Mouse (Mus musculus) liver, embryonic 14.5 days (tissue): ENCODE measurements around the gene Gabarap. TPM values are rescaled to one million over a fixed set of nuclear protein-coding genes. Genes with fewer than 3 reads are reported as not detected.

Experiments
- ATAC-seq: fragments of 200-750 bp; cut with Nextera tagmentation; 2 replicates; pipeline ENCODE4 v1.8.0; 2017; ENCODE audit warnings: moderate number of reproducible peaks, mild to moderate bottlenecking, moderate library complexity; ENCODE audit not compliant: insufficient read depth
- DNase-seq, 3 experiments: peaks; one replicate each; pipeline ENCODE4 v3.0.0-alpha.2; 2012 to 2013; ENCODE audit warnings: low read depth in 3 of 3, low spot score in 3 of 3
- H3K27ac ChIP-seq: fragments of 300-500 bp; sonication (generic); 2 replicates; pipeline ENCODE4 v1.5.1; 2014; ENCODE audit warnings: moderate library complexity, mild to moderate bottlenecking, control low read depth, inconsistent platforms
- H3K27me3 ChIP-seq: fragments of 300-500 bp; sonication (generic); 2 replicates; pipeline ENCODE4 v1.6.1; 2014; ENCODE audit warnings: mild to moderate bottlenecking, low read length, moderate library complexity; ENCODE audit not compliant: control insufficient read depth, insufficient read depth
- H3K36me3 ChIP-seq: fragments of 300-500 bp; sonication (generic); replicated peaks from 2 replicates; pipeline ENCODE4 v1.6.1; 2014; ENCODE audit warnings: low read depth; ENCODE audit not compliant: control insufficient read depth, insufficient read depth
- H3K4me1 ChIP-seq, 2 experiments: fragments of 200-500 bp in 1 of 2; fragments of 300-500 bp in 1 of 2; sonication (generic) in 1 of 2; replicated peaks; 2 replicates each; pipeline ENCODE4 v1.6.1; 2012 to 2014; ENCODE audit warnings: antibody characterized with exemption in 1 of 2, inconsistent platforms in 1 of 2, low read length in 1 of 2; ENCODE audit not compliant: control insufficient read depth in 2 of 2, insufficient read depth in 2 of 2
- H3K4me2 ChIP-seq: fragments of 300-500 bp; sonication (generic); 2 replicates; pipeline ENCODE4 v1.6.1; 2014; ENCODE audit warnings: low read depth, mild to moderate bottlenecking, control low read depth, moderate library complexity
- H3K4me3 ChIP-seq, 2 experiments: fragments of 200-500 bp in 1 of 2; fragments of 300-500 bp in 1 of 2; sonication (generic) in 1 of 2; 2 replicates each; pipeline ENCODE4 v1.5.1; 2012 to 2014; ENCODE audit warnings: low read depth in 2 of 2, low read length in 2 of 2, mild to moderate bottlenecking in 2 of 2, control low read depth in 1 of 2, inconsistent platforms in 1 of 2, moderate library complexity in 1 of 2; ENCODE audit not compliant: insufficient read depth in 1 of 2
- H3K9ac ChIP-seq: fragments of 300-500 bp; sonication (generic); replicated peaks from 2 replicates; pipeline ENCODE4 v1.6.1; 2014; ENCODE audit warnings: mild to moderate bottlenecking, control low read depth, moderate library complexity
- H3K9me3 ChIP-seq: fragments of 300-500 bp; sonication (generic); 2 replicates; pipeline ENCODE4 v1.6.1; 2016; ENCODE audit warnings: low read length, mixed read lengths; ENCODE audit not compliant: control insufficient read depth
- CTCF ChIP-seq: IDR thresholded peaks from 2 replicates; pipeline ENCODE4 v1.5.1; 2016; ENCODE audit warnings: antibody characterized with exemption, low read depth, control low read depth
- EP300 ChIP-seq: IDR thresholded peaks from 2 replicates; pipeline ENCODE4 v1.6.1; 2016; ENCODE audit warnings: antibody characterized with exemption, low read depth
- WGBS: fragments of 180-500 bp; shearing (Covaris S2); extraction: QIAGEN DNeasy Blood & Tissue Kit; methylation state at CpG from one replicate; pipeline ENCODE4 v1.1.7; 2014; ENCODE audit not compliant: insufficient replicate concordance; 5-methylcytosine and 5-hydroxymethylcytosine counted together
- polyA plus RNA-seq, 2 experiments: library from polyadenylated mRNA; depleted of rRNA in 1 of 2; stranded (reverse) in 1 of 2; unstranded in 1 of 2; fragments of >200 nt; fragmentation: Nextera tagmentation in 1 of 2; extraction: Ambion mirVana in 1 of 2; gene quantifications; 2 replicates each; pipeline versions ENCODE4 v1.2.1 to v1.2.3; 2012 to 2014

Gene Gabarap
- polyA plus RNA-seq, 2 experiments = 134 to 300 TPM

DNA sequence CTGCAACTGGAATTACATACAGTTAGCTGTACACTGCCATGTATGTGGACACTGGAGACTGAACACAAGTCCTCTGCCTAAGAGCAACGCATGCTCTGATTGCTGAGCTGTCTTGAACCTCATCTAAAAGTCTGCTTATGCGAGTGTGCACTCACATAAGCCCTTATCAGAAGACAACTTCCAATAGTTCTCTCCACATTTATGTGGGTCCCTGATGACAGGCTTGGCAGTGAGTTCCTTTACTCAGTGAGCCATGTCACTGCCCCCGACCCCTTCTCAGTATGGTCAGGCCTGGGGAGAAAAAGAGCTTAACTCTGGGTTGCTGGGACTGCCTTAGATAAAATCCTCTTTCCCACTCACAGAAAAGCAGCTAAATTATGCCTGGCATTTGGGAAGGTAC lies 25.7 kb downstream of the Gabarap start, which contains the start of gene Dlg4:
Gene Dlg4 (plus strand): TSS at position 274 of the 400 bp plus-strand sequence.
- TF ChIP-seq EP300 = no peak
- no peak for TF ChIP-seq CTCF
- Histone ChIP-seq H3K4me2 (peak within 1 kb of the TSS; percentile 61), H3K36me3 (peaks cover 3% of the 10 kb centered on the region)

DNA sequence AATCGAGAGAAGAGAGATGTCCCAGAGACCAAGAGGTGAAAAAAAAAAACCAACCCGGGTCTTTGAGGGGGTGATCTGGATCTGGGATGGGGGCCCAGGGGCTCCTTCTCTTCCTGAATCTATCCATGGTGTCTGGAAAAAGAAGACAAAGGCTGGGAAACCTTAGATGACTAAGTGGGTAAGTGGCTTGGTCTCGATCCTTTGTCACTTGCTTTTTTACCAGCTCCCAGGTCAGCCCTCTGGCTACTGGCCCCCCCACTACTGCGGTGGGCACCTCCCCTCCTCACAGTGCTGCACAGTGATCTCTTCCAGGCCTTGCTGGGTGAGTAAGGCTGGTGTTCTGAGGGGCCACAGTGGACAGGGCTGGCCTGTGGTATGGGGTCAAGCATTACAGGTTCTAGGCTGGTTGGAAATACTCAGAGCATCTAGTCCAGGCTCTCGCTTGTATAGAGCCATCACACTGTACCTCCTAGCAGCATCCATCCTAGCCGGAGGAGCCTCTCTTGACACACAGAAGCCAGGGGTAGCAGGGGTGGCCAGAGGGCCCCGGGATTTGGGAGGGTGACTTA lies 26.3 kb downstream of the Gabarap start:
- no peaks in the 10 kb centered on the region for H3K36me3 ChIP-seq
- H3K27me3 ChIP-seq = no peaks in the 10 kb centered on the region; the same call in 1 of the 2 replicates
- ATAC-seq (no peak), DNase-seq (no peak)
- H3K4me2 ChIP-seq = no peak overlapping the region
- H3K4me1 ChIP-seq = peaks cover 14 to 18% of the 10 kb centered on the region in 2 experiments
- TF ChIP-seq CTCF = no peak
- no peak for TF ChIP-seq EP300
- no peaks in the 10 kb centered on the region for H3K9me3 ChIP-seq
- no peak overlapping the region for H3K4me3 ChIP-seq
- H3K27ac ChIP-seq = no peak overlapping the region
- 51% methylated on average over 7 of the region's 7 CpGs for WGBS
- no peak overlapping the region for H3K9ac ChIP-seq

More for the DNA sequence above, 25.7 kb downstream of the Gabarap start, which contains the start of gene Dlg4:
- DNase-seq (no peak), ATAC-seq (no peak)
- peaks cover 14 to 16% of the 10 kb centered on the region in 2 experiments for H3K4me1 ChIP-seq
- WGBS = 54% methylated on average over 3 of the region's 3 CpGs
- H3K27ac ChIP-seq = no peak within 1 kb of the TSS
- H3K4me3 ChIP-seq = no peak within 1 kb of the TSS
- H3K9me3 ChIP-seq = no peaks in the 10 kb centered on the region
- no peaks in the 10 kb centered on the region for H3K27me3 ChIP-seq
- H3K9ac ChIP-seq = no peak within 1 kb of the TSS

GRCm38 (mm10) chr11:70018131-70018990 lies 27.4 kb downstream of the Gabarap start:
- H3K4me3 ChIP-seq = peak overlapping the region; percentile 33 to 46
- peak overlapping the region; percentile 58 for H3K4me2 ChIP-seq
- no peaks in the 10 kb centered on the region for H3K9me3 ChIP-seq
- H3K9ac ChIP-seq = peak overlapping the region; percentile 40
- DNase-seq (no peak), ATAC-seq (no peak)
- no peak for TF ChIP-seq CTCF
- TF ChIP-seq EP300 = no peak
- H3K4me1 ChIP-seq = peaks cover 14 to 18% of the 10 kb centered on the region in 2 experiments
- no peak overlapping the region for H3K27ac ChIP-seq
- 3% methylated on average over 25 of the region's 25 CpGs for WGBS
- no peaks in the 10 kb centered on the region for H3K36me3 ChIP-seq
- H3K27me3 ChIP-seq = peaks cover 6% of the 10 kb centered on the region

- DNase-seq (no peak), ATAC-seq (no peak)
- H3K27me3 ChIP-seq = peaks cover 18% of the 10 kb centered on the region
- peaks cover 11 to 18% of the 10 kb centered on the region in 2 experiments for H3K4me1 ChIP-seq
- no peak overlapping the region for H3K27ac ChIP-seq
- no peaks in the 10 kb centered on the region for H3K36me3 ChIP-seq
- 0% methylated on average over 1 of the region's 2 CpGs for whole genome bisulfite sequencing
- no peak overlapping the region for H3K9ac ChIP-seq
- no peak for TF ChIP-seq EP300
- no peak for TF ChIP-seq CTCF
- H3K4me3 ChIP-seq = no peak overlapping the region
- no peaks in the 10 kb centered on the region for H3K9me3 ChIP-seq
- H3K4me2 ChIP-seq = no peak overlapping the region
These were observed 28.6 kb downstream of the Gabarap start for GRCm38 (mm10) chr11:70019495-70020021.
